Mouse (Mus musculus) gastrocnemius, postnatal 36 days (tissue): ENCODE data around the gene Gm21964. TPM values are rescaled to one million over a fixed set of nuclear protein-coding genes. Genes with fewer than 3 reads are reported as not detected.

ENCODE experiments used
- DNase-seq, 2 experiments: peaks; one replicate each; pipeline ENCODE4 v3.0.0; 2022
- intact Hi-C: fragments of 180-260 bp; cut with DNase I; formaldehyde crosslinking; loops from one replicate; pipeline ENCODE4 v1.15.1; 2025
- total RNA-seq, 2 experiments: library from RNA; stranded (reverse); gene quantifications; 2 replicates each; pipeline ENCODE4 v1.2.3; 2021

Gm21964 gene
- total RNA-seq, 2 experiments from 2014 or later: not detected

DNA sequence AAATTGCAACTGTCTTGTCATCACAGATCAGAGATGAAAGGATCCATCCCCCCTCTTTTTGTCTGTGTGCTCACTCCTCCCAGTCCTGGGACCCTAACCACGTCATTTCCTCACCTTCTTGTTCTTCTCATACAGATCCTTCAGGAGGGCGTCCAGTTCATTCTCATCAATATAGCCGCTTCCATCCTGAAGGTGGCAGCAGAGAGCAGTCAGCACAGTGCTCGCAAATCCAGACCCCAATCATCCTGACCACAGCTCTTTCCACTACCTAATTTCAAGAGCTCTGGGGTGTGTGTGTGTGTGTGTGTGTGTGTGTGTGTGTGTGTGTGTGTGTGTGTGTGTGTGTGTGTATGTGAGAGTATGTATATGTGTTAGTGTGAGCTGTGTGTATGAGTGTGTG, 44.5 kb downstream of the Gm21964 start:
- peak in 1 of 2 experiments; percentile 23 for DNase-seq

GRCm38 (mm10) chr8:110152951-110153350, 51.9 kb downstream of the Gm21964 start:
- intact Hi-C loops: no loop called here

More for the DNA sequence above, 44.5 kb downstream of the Gm21964 start:
- intact Hi-C loops: loop anchor here (5.0 kb wide), 1 partner anchor 457 kb away; no protein-coding TSS in a partner anchor

More at GRCm38 (mm10) chr8:110152951-110153350, 51.9 kb downstream of the Gm21964 start:
- DNase-seq: no peak

Other genes with a start within 250 kb of the Gm21964 start
- gene Phlpp2, start 232.7 kb upstream of the Gm21964 start, total RNA-seq: 1 to 10 TPM; 1.9 to 2.2 TPM
- gene Marveld3, start 139.0 kb upstream of the Gm21964 start, total RNA-seq: not detected
- gene Tat, start 110.8 kb upstream of the Gm21964 start, total RNA-seq: not detected
- gene Chst4, start 61.5 kb upstream of the Gm21964 start, total RNA-seq: not detected
- 1 to 10 TPM; 5.7 to 8.6 TPM for gene Zfp612, start 21.5 kb upstream of the Gm21964 start, total RNA-seq
- not detected for gene Gm17720, start 1.5 kb downstream of the Gm21964 start, total RNA-seq
- not detected for gene Calb2, start 67.0 kb downstream of the Gm21964 start, total RNA-seq
- gene Cmtr2, start 114.5 kb downstream of the Gm21964 start, total RNA-seq: 1 to 10 TPM; 2.1 to 3.2 TPM
- gene Hydin, start 165.8 kb downstream of the Gm21964 start, total RNA-seq: under 1 TPM; 0.05 to 0.07 TPM